Mouse (Mus musculus) hindbrain, postnatal 0 days (tissue): ENCODE results near the gene Kng1. TPM values are rescaled to one million over a fixed set of nuclear protein-coding genes. Genes with fewer than 3 reads are reported as not detected.

Experiments
- ATAC-seq: fragments of 200-750 bp; cut with Nextera tagmentation; 2 replicates; pipeline ENCODE4 v1.8.0; 2017; ENCODE audit warnings: mild to moderate bottlenecking, moderate TSS enrichment, moderate library complexity
- DNase-seq: peaks from one replicate; pipeline ENCODE4 v3.0.0-alpha.2; 2015; ENCODE audit warnings: low spot score
- H3K27ac ChIP-seq: fragments of 300-500 bp; sonication (generic); 2 replicates; pipeline ENCODE4 v1.5.1; 2014; ENCODE audit warnings: mild to moderate bottlenecking
- H3K27me3 ChIP-seq: fragments of 300-500 bp; sonication (generic); 2 replicates; pipeline ENCODE4 v1.6.1; 2014; ENCODE audit warnings: low read length, mixed read lengths; ENCODE audit not compliant: insufficient read depth
- H3K36me3 ChIP-seq: fragments of 300-500 bp; sonication (generic); 2 replicates; pipeline ENCODE4 v1.6.1; 2014; ENCODE audit warnings: low read length, mixed read lengths; ENCODE audit not compliant: insufficient read depth
- H3K4me1 ChIP-seq: fragments of 300-500 bp; sonication (generic); 2 replicates; pipeline ENCODE4 v1.6.1; 2014; ENCODE audit warnings: antibody characterized with exemption, low read length, mixed read lengths; ENCODE audit not compliant: insufficient read depth
- H3K4me2 ChIP-seq: fragments of 300-500 bp; sonication (generic); 2 replicates; pipeline ENCODE4 v1.6.1; 2014; ENCODE audit warnings: low read depth, mild to moderate bottlenecking, low read length, moderate library complexity, mixed read lengths
- H3K4me3 ChIP-seq: fragments of 300-500 bp; sonication (generic); 2 replicates; pipeline ENCODE4 v1.5.1; 2014; ENCODE audit warnings: low read length
- H3K9ac ChIP-seq: fragments of 300-500 bp; sonication (generic); replicated peaks from 2 replicates; pipeline ENCODE4 v1.6.1; 2014; ENCODE audit warnings: mild to moderate bottlenecking, low read length, moderate library complexity, mixed read lengths
- H3K9me3 ChIP-seq: fragments of 300-500 bp; sonication (generic); 2 replicates; pipeline ENCODE4 v1.6.1; 2016; ENCODE audit warnings: low read length, mixed read lengths
- CTCF ChIP-seq: IDR thresholded peaks from 2 replicates; pipeline ENCODE4 v1.5.1; 2016; ENCODE audit warnings: antibody characterized with exemption, control low read depth, low read depth
- WGBS: fragments of 180-500 bp; shearing (Covaris S2); extraction: QIAGEN DNeasy Blood & Tissue Kit; methylation state at CpG from one replicate; pipeline ENCODE4 v1.1.7; 2014; 5-methylcytosine and 5-hydroxymethylcytosine counted together
- polyA plus RNA-seq: library from polyadenylated mRNA; unstranded; fragments of >200 nt; fragmentation: Nextera tagmentation; extraction: Ambion mirVana; gene quantifications from 2 replicates; pipeline ENCODE4 v1.2.1, GENCODE M21; 2015
- total RNA-seq: library from RNA; depleted of rRNA; stranded (reverse); fragments of >200 nt; gene quantifications from 2 replicates; pipeline ENCODE4 v1.2.3, GENCODE M21; 2014

Kng1 gene
- total and polyA plus RNA-seq, 2 experiments from 2014 or later: 0.16 TPM; not detected in 1

- H3K27me3 ChIP-seq: no peaks in the 10 kb centered on the region
- no peak for TF ChIP-seq CTCF
- no peak for DNase-seq
These were observed 48.5 kb downstream of the Kng1 start for GRCm38 (mm10) chr16:23106121-23106520.

GRCm38 (mm10) chr16:23107231-23107942, 49.7 kb downstream of the Kng1 start, which contains the start of gene Eif4a2:
TSS of gene Eif4a2 (plus strand) at chr16:23107444.
- Histone ChIP-seq H3K9ac (peak within 1 kb of the TSS; percentile 100), H3K36me3 (peaks cover 14% of the 10 kb centered on the region), H3K27me3 (no peaks in the 10 kb centered on the region), H3K4me2 (peak within 1 kb of the TSS; percentile 71), H3K27ac (peak within 1 kb of the TSS; percentile 100), H3K4me3 (peak within 1 kb of the TSS; percentile 99), H3K4me1 (peaks cover 6% of the 10 kb centered on the region), H3K9me3 (no peaks in the 10 kb centered on the region)
- peak; percentile 92 for ATAC-seq
- WGBS: under 1% methylated on average over 71 of the region's 71 CpGs
- DNase-seq: peak; percentile 97
- peak; percentile 24; the same call in 1 of the 2 replicates for TF ChIP-seq CTCF

More at GRCm38 (mm10) chr16:23106121-23106520, 48.5 kb downstream of the Kng1 start:
- WGBS: 75% methylated on average over 7 of the region's 7 CpGs
- Histone ChIP-seq H3K4me1 (peaks cover 6% of the 10 kb centered on the region), H3K4me3 (no peak overlapping the region), H3K36me3 (peaks cover under 1% of the 10 kb centered on the region; the same call in 1 of the 2 replicates), H3K9ac (no peak overlapping the region), H3K27ac (no peak overlapping the region), H3K4me2 (no peak overlapping the region), H3K9me3 (no peaks in the 10 kb centered on the region)
- no peak for ATAC-seq

- peak overlapping the region; percentile 99 for H3K4me3 ChIP-seq
- peak overlapping the region; percentile 100 for H3K27ac ChIP-seq
- DNase-seq (peak; percentile 94), ATAC-seq (peak; percentile 96)
- H3K36me3 ChIP-seq: peaks cover 21% of the 10 kb centered on the region
- peak overlapping the region; percentile 100 for H3K9ac ChIP-seq
- H3K27me3 ChIP-seq: no peaks in the 10 kb centered on the region
- H3K4me2 ChIP-seq: peak overlapping the region; percentile 71
- 0% methylated on average over 52 of the region's 52 CpGs for WGBS
- TF ChIP-seq CTCF: no peak
- H3K4me1 ChIP-seq: peaks cover 6% of the 10 kb centered on the region; the same call in 1 of the 2 replicates
- no peaks in the 10 kb centered on the region for H3K9me3 ChIP-seq
These were observed 50.5 kb downstream of the Kng1 start for GRCm38 (mm10) chr16:23107946-23108759.

GRCm38 (mm10) chr16:23108943-23109342, 51.3 kb downstream of the Kng1 start:
- peak overlapping the region; percentile 71 for H3K4me2 ChIP-seq
- H3K27me3 ChIP-seq: no peaks in the 10 kb centered on the region
- peaks cover 6% of the 10 kb centered on the region; the same call in 1 of the 2 replicates for H3K4me1 ChIP-seq
- no peak for TF ChIP-seq CTCF
- WGBS: 4% methylated on average over 5 of the region's 5 CpGs
- ATAC-seq (no peak), DNase-seq (no peak)
- peak overlapping the region; percentile 100 for H3K9ac ChIP-seq
- H3K36me3 ChIP-seq: peaks cover 23% of the 10 kb centered on the region
- peak overlapping the region; percentile 99 for H3K4me3 ChIP-seq
- no peak overlapping the region for H3K27ac ChIP-seq
- no peaks in the 10 kb centered on the region for H3K9me3 ChIP-seq

- Histone ChIP-seq H3K4me3 (peak overlapping the region; percentile 99), H3K27me3 (no peaks in the 10 kb centered on the region), H3K27ac (no peak overlapping the region), H3K36me3 (peaks cover 29% of the 10 kb centered on the region), H3K4me2 (peak overlapping the region; percentile 71), H3K4me1 (peaks cover 6% of the 10 kb centered on the region; the same call in 1 of the 2 replicates), H3K9me3 (no peaks in the 10 kb centered on the region), H3K9ac (peak overlapping the region; percentile 100)
- no peak for TF ChIP-seq CTCF
- WGBS: 54% methylated on average over 5 of the region's 5 CpGs
- ATAC-seq: no peak
- no peak for DNase-seq
These were observed 52.0 kb downstream of the Kng1 start for GRCm38 (mm10) chr16:23109350-23110280.

- 81% methylated on average over 12 of the region's 12 CpGs for WGBS
- ATAC-seq (no peak), DNase-seq (no peak)
- H3K4me2 ChIP-seq: no peak overlapping the region
- H3K36me3 ChIP-seq: peaks cover 37% of the 10 kb centered on the region
- peaks cover 6% of the 10 kb centered on the region; the same call in 1 of the 2 replicates for H3K4me1 ChIP-seq
- H3K27ac ChIP-seq: no peak overlapping the region
- no peaks in the 10 kb centered on the region for H3K27me3 ChIP-seq
- no peak overlapping the region for H3K4me3 ChIP-seq
- H3K9me3 ChIP-seq: no peaks in the 10 kb centered on the region
- no peak overlapping the region for H3K9ac ChIP-seq
- TF ChIP-seq CTCF: no peak
These were observed 54.7 kb downstream of the Kng1 start for GRCm38 (mm10) chr16:23112348-23112747.
